Mouse (Mus musculus): ENCODE results near the gene Adamts4.

- TF ChIP-seq CTCF (IDR thresholded peaks at IDR 0.05; ENCODE audit: borderline replicate concordance, extremely low read depth, insufficient read depth, insufficient read length): no peak
- TF ChIP-seq POLR2A (IDR thresholded peaks at IDR 0.05; ENCODE audit: borderline replicate concordance, extremely low read depth, insufficient read depth, insufficient read length, poor library complexity, severe bottlenecking): no peak
Measured at GRCm38 (mm10) chr1:171232800-171233730, 17.2 kb upstream of the Adamts4 start.

All from brain, embryonic 14.5 days (tissue).